Mouse (Mus musculus) megakaryocyte, embryonic 14.5 days (primary cell): ENCODE measurements around the gene Sdf2.

ENCODE experiments used
- FLI1 ChIP-seq: IDR thresholded peaks from 2 replicates; pipeline ENCODE4 v1.6.1; 2012; ENCODE audit warnings: low read length, inconsistent platforms, mixed read lengths
- GATA1 ChIP-seq: IDR thresholded peaks from 3 replicates; pipeline ENCODE4 v1.6.1; 2012; ENCODE audit warnings: mixed read lengths, low read length, inconsistent platforms, borderline replicate concordance

DNA sequence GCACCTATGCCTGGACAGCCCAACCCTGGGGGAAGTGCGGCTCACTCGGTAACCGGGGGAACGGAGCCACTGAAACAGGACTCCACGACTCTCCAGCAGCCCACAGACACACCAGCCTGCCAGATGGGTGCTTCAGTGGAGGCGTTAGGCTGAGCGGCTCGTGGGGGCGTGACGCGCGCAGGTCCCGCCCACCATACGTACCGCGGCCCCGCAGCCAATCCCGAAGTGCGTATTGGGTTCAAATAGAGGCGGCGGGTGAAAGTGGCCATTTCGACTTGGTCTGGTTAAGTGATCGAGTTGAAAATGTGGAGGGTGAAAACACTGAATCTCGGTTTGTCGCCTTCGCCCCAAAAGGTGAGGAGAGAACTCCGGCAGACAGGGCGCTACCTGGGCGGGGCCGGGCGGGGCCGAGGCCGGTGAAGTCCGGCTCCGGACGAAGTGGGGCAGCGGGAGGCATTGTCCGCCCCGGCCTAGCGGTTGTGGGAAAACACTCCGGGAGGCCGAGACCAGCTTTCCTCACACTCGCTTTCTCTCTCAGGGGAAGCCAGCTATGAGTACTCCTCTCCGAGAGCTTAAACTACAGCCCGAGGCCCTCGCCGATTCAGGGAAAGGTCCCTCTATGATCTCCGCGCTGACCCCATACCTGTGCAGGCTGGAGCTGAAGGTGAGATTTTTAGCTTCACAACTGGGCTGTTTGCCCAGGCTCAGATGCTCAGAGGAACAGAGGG lies 56.0 kb downstream of the Sdf2 start, which contains the start of gene Spag5:
- no peak for TF ChIP-seq GATA1
- no peak; the same call in 1 of the 2 replicates for TF ChIP-seq FLI1
